Mouse (Mus musculus): ENCODE data around the gene Macrod1.
"Not testable (repeated sequence)": the region's sequence is repeated elsewhere in the genome, so short reads cannot be mapped to it uniquely, and the experiment has no call there.

DNA sequence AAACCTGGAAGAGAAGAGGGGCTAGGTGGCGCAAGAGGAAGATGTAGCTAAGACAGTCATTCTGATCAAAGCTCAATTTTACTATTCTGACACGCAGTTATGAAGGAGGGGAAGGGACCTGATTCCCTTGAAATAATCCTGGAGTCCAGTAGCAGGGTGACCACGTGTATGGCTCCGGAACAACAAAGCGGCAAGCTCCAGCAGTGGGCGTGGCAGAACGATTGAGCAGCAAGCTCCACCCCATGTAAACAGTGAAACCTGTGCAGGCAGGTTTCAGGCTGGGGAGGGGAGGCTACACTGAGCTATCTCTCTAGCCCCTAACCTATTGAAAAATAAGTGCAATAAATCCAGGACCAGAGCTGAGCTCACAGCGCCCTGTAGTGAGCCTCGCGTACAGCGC is 18.7 kb downstream of the Macrod1 start:
- TF ChIP-seq POLR2A (IDR thresholded peaks at IDR 0.05; ENCODE audit: low read depth, low read length); CTCF (conservative IDR thresholded peaks at IDR 0.05; ENCODE audit: insufficient read depth, insufficient read length, low read depth, low read length): not testable (repeated sequence)
